Mouse (Mus musculus) myocyte (in vitro differentiated cells): ENCODE results near the gene Rabgef1.

ENCODE experiments used
- E2F4 ChIP-seq: IDR thresholded peaks from one replicate; pipeline ENCODE4 v1.6.1; 2011; ENCODE audit warnings: mild to moderate bottlenecking, control low read depth, moderate library complexity; ENCODE audit not compliant: insufficient read depth
- MAX ChIP-seq: IDR thresholded peaks from one replicate; pipeline ENCODE4 v1.6.1; 2011; ENCODE audit warnings: low read depth, mild to moderate bottlenecking, control low read depth
- MYOG ChIP-seq, 3 experiments: IDR thresholded peaks; one replicate each; pipeline ENCODE4 v1.6.1; 2011; ENCODE audit warnings: control low read depth in 2 of 3, low read depth in 2 of 3, mild to moderate bottlenecking in 2 of 3; ENCODE audit not compliant: insufficient read length in 2 of 3, control insufficient read depth in 1 of 3, insufficient read depth in 1 of 3
- POLR2A ChIP-seq: IDR thresholded peaks from one replicate; pipeline ENCODE4 v1.6.1; 2011; ENCODE audit warnings: low read depth, mild to moderate bottlenecking, control low read depth, moderate library complexity; ENCODE audit not compliant: insufficient read length
- POLR2AphosphoS2 ChIP-seq: IDR thresholded peaks from one replicate; pipeline ENCODE4 v1.6.1; 2011; ENCODE audit warnings: low read depth, control low read depth; ENCODE audit not compliant: insufficient read length
- TCF12 ChIP-seq: IDR thresholded peaks from one replicate; pipeline ENCODE4 v1.6.1; 2011; ENCODE audit warnings: mild to moderate bottlenecking, control low read depth; ENCODE audit not compliant: poor library complexity, insufficient read depth, severe bottlenecking
- TCF3 ChIP-seq: IDR thresholded peaks from one replicate; pipeline ENCODE4 v1.6.1; 2011; ENCODE audit warnings: low read depth, control low read depth; ENCODE audit not compliant: insufficient read length

- TF ChIP-seq POLR2AphosphoS2: no peak
- no peak for TF ChIP-seq POLR2A
- no peak for TF ChIP-seq TCF12
- no peak for TF ChIP-seq MAX
- TF ChIP-seq MYOG (IDR thresholded peaks at IDR 0.05; ENCODE audit: control insufficient read depth in 1 of 3, insufficient read depth in 1 of 3, insufficient read length in 2 of 3, low read depth in 2 of 3): no peak
- TF ChIP-seq TCF3: no peak
- no peak for TF ChIP-seq E2F4
These were observed 42.1 kb upstream of the Rabgef1 start for GRCm38 (mm10) chr5:130129524-130129793.
